In the genomic region with DNA sequence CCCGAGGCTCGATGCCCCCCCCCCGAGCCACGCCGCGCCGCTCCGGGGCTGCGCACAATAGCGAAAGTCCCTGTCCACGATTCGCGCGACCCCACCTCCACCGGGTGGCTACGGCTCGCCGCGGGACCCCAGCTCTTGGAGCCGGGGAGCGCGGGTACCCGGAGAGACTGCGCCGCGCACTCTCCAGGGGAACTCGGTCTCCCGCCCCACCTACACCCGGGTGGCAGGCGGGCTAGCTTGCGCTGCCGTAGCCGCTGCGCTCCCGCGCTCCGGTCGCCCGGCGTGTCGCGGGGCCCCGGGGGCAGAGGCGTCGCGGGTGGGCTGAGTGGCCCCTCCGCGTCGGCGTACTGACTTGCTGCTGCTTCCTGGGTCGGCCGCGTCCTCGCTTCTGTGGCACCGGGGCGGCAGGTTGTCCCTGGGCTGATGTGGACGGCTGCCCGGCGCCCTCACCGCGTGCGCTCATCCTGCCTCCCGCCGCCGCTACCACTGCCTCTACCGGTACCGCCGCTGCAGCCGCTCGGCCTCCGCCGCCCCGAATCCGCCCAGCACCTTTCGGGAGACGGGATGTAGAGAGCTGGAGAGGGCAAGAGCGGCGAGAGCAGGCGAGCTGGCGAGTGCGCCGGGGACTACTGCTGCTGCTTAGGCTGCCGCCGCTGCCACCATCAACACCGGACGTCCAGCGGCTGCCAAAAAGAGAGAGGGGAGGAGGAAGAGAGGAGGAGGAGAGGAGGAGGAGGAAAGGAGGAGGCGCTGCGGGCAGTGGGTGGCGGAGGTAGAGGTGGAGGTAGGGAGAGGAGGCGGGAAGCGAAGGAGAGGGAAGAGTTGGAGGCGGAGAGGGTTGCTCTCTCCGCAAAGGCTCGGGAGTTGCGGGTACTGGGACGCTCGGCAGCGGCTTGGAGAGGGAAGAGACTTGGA, we compare ENCODE assay signal across 7 mouse cellular contexts. TPM values are rescaled to one million over a fixed set of nuclear protein-coding genes. Genes with fewer than 3 reads are reported as not detected.
DNase-seq lines count a peak whose midpoint lies in the region; ATAC-seq lines count a peak whose summit lies in the region.

A gene (minus strand): TSS at position 869 of the 915 bp plus-strand sequence.

- peaks cover 8% of the 10 kb centered on the region for H3K36me3 ChIP-seq in limb, embryonic 12.5 days
- no peaks in the 10 kb centered on the region for H3K36me3 ChIP-seq in midbrain, embryonic 11.5 days (ENCODE audit: control insufficient read depth, insufficient read depth, low read length)

- peak within 1 kb of the TSS; percentile 97 for H3K4me3 ChIP-seq in limb, embryonic 12.5 days (replicated peaks)
- peak within 1 kb of the TSS; percentile 74 for H3K4me3 ChIP-seq in midbrain, embryonic 11.5 days (ENCODE audit: low read depth, low read length)

- peak within 1 kb of the TSS; percentile 88 for H3K4me2 ChIP-seq in limb, embryonic 12.5 days
- H3K4me2 ChIP-seq in midbrain, embryonic 11.5 days = peak within 1 kb of the TSS; percentile 97

- H3K4me1 ChIP-seq in limb, embryonic 12.5 days (replicated peaks) = peaks cover 18% of the 10 kb centered on the region
- peaks cover 14% of the 10 kb centered on the region; the same call in 1 of the 2 replicates for H3K4me1 ChIP-seq in midbrain, embryonic 11.5 days (ENCODE audit: control insufficient read depth, insufficient read depth, low read length)

- peak within 1 kb of the TSS; percentile 99 for H3K27ac ChIP-seq in limb, embryonic 12.5 days
- peak within 1 kb of the TSS; percentile 73 for H3K27ac ChIP-seq in midbrain, embryonic 11.5 days (ENCODE audit: low read depth, low read length)

- DNase-seq in thymus, postnatal 4 days = peak; percentile 42
- DNase-seq in thymus, postnatal 0 days (ENCODE audit: low spot score) = no peak
- peak; percentile 82 for DNase-seq in embryo, embryonic 11 days
- peak; percentile 35 to 41 for DNase-seq in heart, postnatal 10 days
- DNase-seq in midbrain, embryonic 11.5 days (ENCODE audit: low spot score, missing footprints) = peak; percentile 98
- no peak for DNase-seq in cerebellum, adult 11 months

- intact Hi-C loops in heart, postnatal 10 days (cut with DNase I) = loop anchor here (5.0 kb wide), 3 partner anchors 49 to 226 kb away; no protein-coding TSS in a partner anchor

- peak within 1 kb of the TSS; percentile 100 for H3K9ac ChIP-seq in limb, embryonic 12.5 days (replicated peaks)
- H3K9ac ChIP-seq in midbrain, embryonic 11.5 days (ENCODE audit: low read length) = peak within 1 kb of the TSS; percentile 91

- under 1% methylated on average over 99 of the region's 99 CpGs for WGBS in limb, embryonic 12.5 days
- under 1% methylated on average over 97 of the region's 99 CpGs for WGBS in midbrain, embryonic 11.5 days

- no peaks in the 10 kb centered on the region for H3K9me3 ChIP-seq in limb, embryonic 12.5 days
- H3K9me3 ChIP-seq in midbrain, embryonic 11.5 days (ENCODE audit: control insufficient read depth, low read length) = no peaks in the 10 kb centered on the region

- ATAC-seq in limb, embryonic 12.5 days (ENCODE audit: insufficient number of reproducible peaks, insufficient read depth, low FRiP score, low TSS enrichment, low read depth) = peak; percentile 67
- peak; percentile 65 for ATAC-seq in midbrain, embryonic 11.5 days (ENCODE audit: low FRiP score)

- no peaks in the 10 kb centered on the region for H3K27me3 ChIP-seq in limb, embryonic 12.5 days
- no peaks in the 10 kb centered on the region for H3K27me3 ChIP-seq in midbrain, embryonic 11.5 days (ENCODE audit: control insufficient read depth, insufficient read depth, low read length)

RNA-seq across cellular contexts. Expression of the gene that starts here (rescaled TPM):
- polyA plus RNA-seq in thymus, postnatal 0 days (2015; fragmentation: Nextera tagmentation; extraction: Ambion mirVana) = 0.73 and 1.1 TPM in 2 replicates
- total RNA-seq in heart, postnatal 10 days (2021) = under 1 TPM; 0.26 to 0.30 TPM
- 128 and 132 TPM in 2 replicates for polyA plus RNA-seq in limb, embryonic 12.5 days (2016; fragmentation: Nextera tagmentation; extraction: Ambion mirVana)
- polyA plus RNA-seq in midbrain, embryonic 11.5 days (2014; fragmentation: Nextera tagmentation; extraction: Ambion mirVana) = 22.9 and 23.2 TPM in 2 replicates

Comparison
In these comparisons a context has a peak if more than half of its experiments do, and no peak if none do; other contexts are left out.
1. RNA of the gene that starts here (polyA plus RNA-seq): 128 to 132 TPM in limb, embryonic 12.5 days and 22.9 to 23.2 TPM in midbrain, embryonic 11.5 days; 0.73 to 1.1 TPM in thymus, postnatal 0 days; every median in the first group is over 10 times any median in the second.
2. DNase-seq: peak in thymus, postnatal 4 days (single experiment), embryo, embryonic 11 days (single experiment) and midbrain, embryonic 11.5 days (single experiment); none in thymus, postnatal 0 days (single experiment) and cerebellum, adult 11 months (single experiment).
3. Peak in DNase-seq in heart, postnatal 10 days; RNA of the gene not detected or under 1 TPM.